8 mouse cellular contexts compared by ENCODE assay signal in genomic region chr12:51971070-51971664, GRCm38 (mm10). TPM values are rescaled to one million over a fixed set of nuclear protein-coding genes. Genes with fewer than 3 reads are reported as not detected.
DNase-seq lines count a peak whose midpoint lies in the region; ATAC-seq and TF ChIP-seq lines count a peak whose summit lies in the region.

TSS of gene Heatr5a (minus strand) at chr12:51971321.

- peak within 1 kb of the TSS; percentile 66 for H3K4me2 ChIP-seq in heart, embryonic 12.5 days
- peak within 1 kb of the TSS; percentile 80 for H3K4me2 ChIP-seq in liver, embryonic 12.5 days
- peak within 1 kb of the TSS; percentile 57 for H3K4me2 ChIP-seq in stomach, embryonic 15.5 days

- 0 out of 2 replicates have a peak, but pooled peaks have one; percentile 28 for TF ChIP-seq POLR2A in brain, embryonic 14.5 days (IDR thresholded peaks at IDR 0.05; ENCODE audit: borderline replicate concordance, extremely low read depth, insufficient read depth, insufficient read length, poor library complexity, severe bottlenecking)

- peaks cover 21% of the 10 kb centered on the region for H3K79me3 ChIP-seq in C2C12 (ENCODE audit: low read depth)

- no peaks in the 10 kb centered on the region for H3K27me3 ChIP-seq in C2C12 (ENCODE audit: control insufficient read depth, insufficient read depth, insufficient read length)
- no peaks in the 10 kb centered on the region for H3K27me3 ChIP-seq in erythroblast, embryonic 14.5 days (ENCODE audit: control insufficient read depth)
- H3K27me3 ChIP-seq in heart, embryonic 12.5 days (replicated peaks) = no peaks in the 10 kb centered on the region
- no peaks in the 10 kb centered on the region for H3K27me3 ChIP-seq in liver, embryonic 12.5 days (replicated peaks)
- H3K27me3 ChIP-seq in stomach, embryonic 15.5 days (replicated peaks) = no peaks in the 10 kb centered on the region

- ATAC-seq in heart, embryonic 12.5 days (ENCODE audit: insufficient number of reproducible peaks, low FRiP score) = peak; percentile 98
- ATAC-seq in liver, embryonic 12.5 days = peak; percentile 96
- ATAC-seq in stomach, embryonic 15.5 days (ENCODE audit: insufficient read depth, low FRiP score, low read depth) = peak; percentile 98

- peak within 1 kb of the TSS; percentile 97 for H3K9ac ChIP-seq in heart, embryonic 12.5 days
- H3K9ac ChIP-seq in liver, embryonic 12.5 days = peak within 1 kb of the TSS; percentile 97
- H3K9ac ChIP-seq in stomach, embryonic 15.5 days = peak within 1 kb of the TSS; percentile 93

- H3K4me3 ChIP-seq in C2C12 (ENCODE audit: insufficient read depth, poor library complexity, severe bottlenecking) = peak within 1 kb of the TSS; percentile 75
- H3K4me3 ChIP-seq in erythroblast, embryonic 14.5 days (replicated peaks) = peak within 1 kb of the TSS; percentile 95
- H3K4me3 ChIP-seq in heart, embryonic 12.5 days = peak within 1 kb of the TSS; percentile 99
- H3K4me3 ChIP-seq in liver, embryonic 12.5 days = peak within 1 kb of the TSS; percentile 94
- peak within 1 kb of the TSS; percentile 99 for H3K4me3 ChIP-seq in stomach, embryonic 15.5 days (replicated peaks)

- peaks cover 6% of the 10 kb centered on the region for H3K36me3 ChIP-seq in C2C12 (ENCODE audit: control insufficient read depth, insufficient read depth)
- H3K36me3 ChIP-seq in erythroblast, embryonic 14.5 days (ENCODE audit: control insufficient read depth) = peaks cover 13% of the 10 kb centered on the region
- H3K36me3 ChIP-seq in heart, embryonic 12.5 days = no peaks in the 10 kb centered on the region
- no peaks in the 10 kb centered on the region; the same call in 1 of the 2 replicates for H3K36me3 ChIP-seq in liver, embryonic 12.5 days
- no peaks in the 10 kb centered on the region for H3K36me3 ChIP-seq in stomach, embryonic 15.5 days

- peaks cover 38% of the 10 kb centered on the region for H3K79me2 ChIP-seq in C2C12 (ENCODE audit: control insufficient read depth, insufficient read depth)

- DNase-seq in brain, embryonic 14.5 days (ENCODE audit: low read depth) = peak; percentile 93
- peak; percentile 95 for DNase-seq in kidney, postnatal 10 days
- DNase-seq in natural killer cell, adult 2 months (ENCODE audit: low spot score in 2 of 2) = peak; percentile 60 to 70

- under 1% methylated on average over 53 of the region's 53 CpGs for WGBS in heart, embryonic 12.5 days
- under 1% methylated on average over 53 of the region's 53 CpGs for WGBS in liver, embryonic 12.5 days (ENCODE audit: insufficient replicate concordance)
- WGBS in stomach, embryonic 15.5 days = under 1% methylated on average over 53 of the region's 53 CpGs

- H3K4me1 ChIP-seq in erythroblast, embryonic 14.5 days (ENCODE audit: control insufficient read depth) = peaks cover 32% of the 10 kb centered on the region
- peaks cover 12% of the 10 kb centered on the region for H3K4me1 ChIP-seq in heart, embryonic 12.5 days (replicated peaks)
- peaks cover 28% of the 10 kb centered on the region for H3K4me1 ChIP-seq in liver, embryonic 12.5 days
- peaks cover 11% of the 10 kb centered on the region; the same call in 1 of the 2 replicates for H3K4me1 ChIP-seq in stomach, embryonic 15.5 days

- H3K27ac ChIP-seq in heart, embryonic 12.5 days (ENCODE audit: poor library complexity, severe bottlenecking) = peak within 1 kb of the TSS; percentile 95
- H3K27ac ChIP-seq in liver, embryonic 12.5 days = peak within 1 kb of the TSS; percentile 96
- H3K27ac ChIP-seq in stomach, embryonic 15.5 days = peak within 1 kb of the TSS; percentile 96

- no peak for TF ChIP-seq CTCF in C2C12 (IDR thresholded peaks at IDR 0.05; ENCODE audit: control insufficient read depth, insufficient read depth, insufficient read length)
- TF ChIP-seq CTCF in brain, embryonic 14.5 days (IDR thresholded peaks at IDR 0.05; ENCODE audit: borderline replicate concordance, extremely low read depth, insufficient read depth, insufficient read length) = no peak

- H3ac ChIP-seq in C2C12 (ENCODE audit: control insufficient read depth, insufficient read length, low read depth) = peak within 1 kb of the TSS; percentile 96

- H3K9me3 ChIP-seq in erythroblast, embryonic 14.5 days (ENCODE audit: control insufficient read depth, low read length) = peaks cover 7% of the 10 kb centered on the region
- peaks cover 7% of the 10 kb centered on the region for H3K9me3 ChIP-seq in heart, embryonic 12.5 days (replicated peaks)
- H3K9me3 ChIP-seq in liver, embryonic 12.5 days (replicated peaks) = no peaks in the 10 kb centered on the region; the same call in 1 of the 2 replicates
- no peaks in the 10 kb centered on the region for H3K9me3 ChIP-seq in stomach, embryonic 15.5 days

TF ChIP-seq in C2C12, 6 proteins besides CTCF, POLR2A, EP300 and RAD21:
- TF ChIP-seq MAX (IDR thresholded peaks at IDR 0.05) = peak; percentile 63
- no peak for TF ChIP-seq MYOD1 (IDR thresholded peaks at IDR 0.05; ENCODE audit: control insufficient read depth, insufficient read length, low read depth)
- TF ChIP-seq CEBPB (IDR thresholded peaks at IDR 0.05; ENCODE audit: low read depth) = no peak

RNA-seq across cellular contexts. Expression of gene Heatr5a, which starts in this region (rescaled TPM):
- polyA plus RNA-seq in C2C12 (2012; fragmentation: generic; extraction: Trizol) = 14.3 TPM
- polyA plus RNA-seq in brain, embryonic 14.5 days (2012; rRNA removed) = 14.9 and 18.6 TPM in 2 replicates
- polyA plus RNA-seq in erythroblast, embryonic 14.5 days (2012) = 0.07 and 0.20 TPM in 2 replicates
- polyA plus RNA-seq in heart, embryonic 12.5 days (2016; fragmentation: Nextera tagmentation; extraction: Ambion mirVana) = 13.3 and 15.5 TPM in 2 replicates
- 12.7 and 13.8 TPM in 2 replicates for polyA plus RNA-seq in liver, embryonic 12.5 days (2016; fragmentation: Nextera tagmentation; extraction: Ambion mirVana)
- 10.0 and 10.6 TPM in 2 replicates for polyA plus RNA-seq in stomach, embryonic 15.5 days (2015; fragmentation: Nextera tagmentation; extraction: Ambion mirVana)

Comparison
In these comparisons a context has a peak if more than half of its experiments do, and no peak if none do; other contexts are left out.
1. Peak in every context shown above with its lines: DNase-seq, ATAC-seq, H3K4me3 ChIP-seq and H3K27ac ChIP-seq.